Mouse (Mus musculus): ENCODE data around the gene Phb2. TPM values are rescaled to one million over a fixed set of nuclear protein-coding genes. Genes with fewer than 3 reads are reported as not detected.

The Phb2 gene
- polyA plus RNA-seq (2015; fragmentation: Nextera tagmentation; extraction: Ambion mirVana), result 308 and 318 TPM in 2 replicates

DNA sequence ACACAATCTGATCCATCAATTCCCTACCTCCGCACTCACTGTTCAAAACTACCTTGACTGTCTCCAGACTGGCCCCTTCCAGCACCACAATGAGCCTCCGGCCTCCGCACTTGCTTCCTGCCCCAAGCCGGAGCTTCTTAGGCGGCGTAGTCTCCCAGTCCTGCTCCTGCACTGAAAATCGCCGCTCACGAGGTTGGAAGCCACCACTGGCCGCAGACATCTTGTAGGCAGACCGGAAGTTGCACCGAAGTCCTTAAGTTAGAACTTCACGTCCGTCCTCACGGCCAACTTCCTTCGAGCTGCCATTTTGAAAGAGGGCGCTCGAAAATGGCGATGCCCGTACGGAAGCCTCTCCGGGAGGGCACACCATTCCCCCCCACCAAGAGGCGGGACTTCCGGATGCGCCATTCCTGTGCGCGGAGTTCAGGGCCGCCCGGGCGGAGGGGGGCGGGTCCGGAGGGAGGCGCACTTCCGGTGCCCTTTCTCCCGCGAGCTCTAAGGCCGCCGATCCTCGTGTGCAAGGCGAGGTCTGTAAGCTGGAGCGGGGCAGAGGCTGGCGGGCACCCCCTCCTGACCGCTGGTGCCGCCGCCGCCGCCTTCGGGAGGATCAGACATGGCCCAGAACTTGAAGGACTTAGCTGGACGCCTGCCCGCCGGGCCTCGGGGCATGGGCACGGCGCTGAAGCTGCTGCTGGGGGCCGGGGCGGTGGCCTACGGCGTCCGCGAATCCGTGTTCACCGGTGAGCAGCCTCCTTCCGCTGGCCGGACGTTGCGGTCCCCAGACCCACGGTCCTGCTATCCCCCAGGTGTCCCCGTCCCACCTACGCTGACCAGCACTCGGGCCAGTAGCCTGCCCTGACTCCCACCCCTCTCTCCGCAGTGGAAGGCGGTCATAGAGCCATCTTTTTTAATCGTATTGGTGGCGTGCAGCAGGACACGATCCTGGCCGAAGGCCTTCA lies at the start of gene Phb2, which contains the start of gene Emg1:
TSS of gene Phb2 (plus strand) at position 513 of the 959 bp plus-strand sequence.
TSS of gene Emg1 (minus strand) at position 355 of the 959 bp plus-strand sequence.
- H3K4me2 ChIP-seq (ENCODE audit: low read depth, low read length), result peak within 1 kb of the TSS; percentile 97
- H3K27me3 ChIP-seq (ENCODE audit: insufficient read depth, low read length), result no peaks in the 10 kb centered on the region
- peaks cover 38% of the 10 kb centered on the region for H3K36me3 ChIP-seq (replicated peaks; ENCODE audit: insufficient read depth, low read length)
- peak within 1 kb of the TSS; percentile 91 for H3K27ac ChIP-seq (ENCODE audit: low read depth)
- peak within 1 kb of the TSS; percentile 83 for H3K4me3 ChIP-seq (ENCODE audit: low read depth, low read length)
- TF ChIP-seq EP300 (IDR thresholded peaks at IDR 0.05; ENCODE audit: low read depth) (peak; percentile 87), CTCF (IDR thresholded peaks at IDR 0.05; ENCODE audit: low read depth) (peak; percentile 26)
- DNase-seq, result peak; percentile 99
- ATAC-seq, result peak; percentile 98
- no peaks in the 10 kb centered on the region for H3K9me3 ChIP-seq (ENCODE audit: low read length)
- peak within 1 kb of the TSS; percentile 92 for H3K9ac ChIP-seq (replicated peaks)
- WGBS (ENCODE audit: insufficient replicate concordance), result under 1% methylated on average over 73 of the region's 76 CpGs
- peaks cover 39% of the 10 kb centered on the region for H3K4me1 ChIP-seq (ENCODE audit: insufficient read depth)

DNA sequence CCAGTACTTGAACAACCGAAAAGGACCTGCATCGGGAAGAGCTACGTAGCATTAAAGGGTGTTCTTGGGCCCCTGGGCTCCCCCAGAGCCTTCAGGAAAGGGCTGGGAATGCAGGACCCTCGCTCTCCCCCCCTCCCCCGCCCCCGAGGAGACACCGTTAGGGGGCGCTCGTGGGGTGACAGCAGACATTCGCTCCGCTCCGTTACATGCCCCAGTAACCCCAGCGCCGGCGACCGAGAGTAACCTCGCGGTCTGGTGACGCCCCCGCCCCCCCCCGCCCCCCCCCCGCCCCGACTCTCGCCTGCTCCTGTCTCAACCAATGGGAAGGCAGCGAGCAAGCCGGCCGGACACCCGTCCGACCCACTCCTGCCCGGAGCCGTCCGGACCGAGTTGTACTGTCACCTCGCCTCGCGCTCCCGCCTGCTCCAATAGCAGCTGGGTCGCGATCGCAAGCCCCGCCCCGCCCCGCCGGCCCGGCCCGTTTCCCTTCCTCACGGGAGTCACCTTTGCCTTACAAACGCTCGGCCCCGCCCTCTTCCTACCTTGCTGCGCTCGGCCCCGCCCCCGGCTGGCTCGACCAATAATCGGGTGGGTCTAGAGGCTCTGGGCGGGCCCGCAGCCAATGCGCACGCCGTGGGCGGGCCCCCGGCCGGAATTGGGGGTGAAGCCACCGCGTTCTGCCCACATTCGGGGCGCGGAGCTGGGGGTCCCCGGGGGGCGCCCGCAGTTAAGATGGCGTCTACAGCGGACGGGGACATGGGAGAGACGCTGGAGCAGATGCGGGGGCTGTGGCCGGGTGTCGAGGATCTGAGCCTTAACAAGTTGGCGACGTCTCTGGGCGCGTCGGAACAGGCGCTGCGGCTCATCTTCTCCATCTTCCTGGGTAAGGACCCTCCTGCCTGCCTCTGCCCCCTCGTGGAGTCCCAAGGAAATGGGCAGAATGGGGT lies 49.4 kb upstream of the Phb2 start, which contains the start of gene Lpcat3:
TSS of gene Lpcat3 (plus strand) at position 551 of the 947 bp plus-strand sequence.
- WGBS (ENCODE audit: insufficient replicate concordance), result 3% methylated on average over 58 of the region's 87 CpGs
- Histone ChIP-seq H3K36me3 (replicated peaks; ENCODE audit: insufficient read depth, low read length) (peaks cover 11% of the 10 kb centered on the region), H3K4me1 (ENCODE audit: insufficient read depth) (peaks cover 15% of the 10 kb centered on the region), H3K4me3 (ENCODE audit: low read depth, low read length) (peak within 1 kb of the TSS; percentile 78), H3K27ac (ENCODE audit: low read depth) (peak within 1 kb of the TSS; percentile 88), H3K9ac (replicated peaks) (peak within 1 kb of the TSS; percentile 91), H3K4me2 (ENCODE audit: low read depth, low read length) (peak within 1 kb of the TSS; percentile 90), H3K9me3 (ENCODE audit: low read length) (no peaks in the 10 kb centered on the region), H3K27me3 (ENCODE audit: insufficient read depth, low read length) (no peaks in the 10 kb centered on the region)
- DNase-seq (peak; percentile 100), ATAC-seq (peak; percentile 96)
- 0 out of 2 replicates have a peak, but pooled peaks have one; percentile 19 for TF ChIP-seq EP300 (IDR thresholded peaks at IDR 0.05; ENCODE audit: low read depth)
- peak; percentile 80 for TF ChIP-seq CTCF (IDR thresholded peaks at IDR 0.05; ENCODE audit: low read depth)

DNA sequence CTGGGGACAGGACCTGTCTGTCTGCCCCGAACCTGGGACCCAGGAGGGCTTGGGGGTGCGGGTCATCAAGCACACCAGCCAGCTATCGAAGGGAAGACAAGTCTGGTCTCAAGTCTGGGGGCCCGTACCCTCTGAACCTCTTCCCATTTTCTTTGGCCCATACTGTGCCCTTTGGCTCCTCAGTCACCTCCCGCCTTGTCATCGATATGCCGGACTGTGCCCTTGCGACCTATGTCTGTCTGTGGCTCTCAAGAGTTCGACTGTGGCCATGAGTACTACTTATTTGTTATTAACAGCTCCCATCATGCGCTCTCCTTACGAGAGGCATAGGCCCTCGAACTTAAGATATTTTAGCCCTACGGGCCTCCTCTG lies 48.7 kb upstream of the Phb2 start:
- ATAC-seq (peak; percentile 3), DNase-seq (no peak)
- Histone ChIP-seq H3K4me3 (ENCODE audit: low read depth, low read length) (peak overlapping the region; percentile 78), H3K27ac (ENCODE audit: low read depth) (peak overlapping the region; percentile 88), H3K4me1 (ENCODE audit: insufficient read depth) (peaks cover 15% of the 10 kb centered on the region), H3K36me3 (replicated peaks; ENCODE audit: insufficient read depth, low read length) (peaks cover 11% of the 10 kb centered on the region), H3K27me3 (ENCODE audit: insufficient read depth, low read length) (no peaks in the 10 kb centered on the region), H3K9ac (replicated peaks) (peak overlapping the region; percentile 91), H3K9me3 (ENCODE audit: low read length) (no peaks in the 10 kb centered on the region), H3K4me2 (ENCODE audit: low read depth, low read length) (peak overlapping the region; percentile 90)
- no peak for TF ChIP-seq CTCF (IDR thresholded peaks at IDR 0.05; ENCODE audit: low read depth)
- no peak for TF ChIP-seq EP300 (IDR thresholded peaks at IDR 0.05; ENCODE audit: low read depth)
- WGBS (ENCODE audit: insufficient replicate concordance), result 10% methylated on average over 13 of the region's 13 CpGs

DNA sequence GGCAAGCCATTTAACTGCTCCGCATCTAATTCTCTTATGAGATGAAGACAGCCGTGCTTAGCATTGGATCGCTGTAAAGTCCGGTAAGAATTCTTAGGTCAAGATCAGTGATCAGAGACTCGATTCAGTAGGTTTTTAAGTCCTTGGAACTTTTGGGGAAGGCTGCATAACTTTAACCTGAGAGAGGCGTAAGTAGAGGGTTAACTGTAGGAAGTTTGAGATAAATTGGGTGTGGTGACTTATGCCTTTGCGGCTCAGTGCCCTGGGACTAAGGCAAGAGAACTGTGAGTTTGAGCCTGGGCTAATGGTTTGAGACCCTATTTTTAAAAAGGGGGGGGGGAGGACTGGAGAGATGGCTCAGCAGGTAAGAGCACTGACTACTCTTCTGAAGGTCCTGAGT lies 47.9 kb upstream of the Phb2 start:
- Histone ChIP-seq H3K4me3 (ENCODE audit: low read depth, low read length) (peak overlapping the region; percentile 78), H3K9ac (replicated peaks) (peak overlapping the region; percentile 91), H3K36me3 (replicated peaks; ENCODE audit: insufficient read depth, low read length) (peaks cover 12% of the 10 kb centered on the region), H3K27ac (ENCODE audit: low read depth) (peak overlapping the region; percentile 41; the same call in 1 of the 2 replicates), H3K4me2 (ENCODE audit: low read depth, low read length) (peak overlapping the region; percentile 90), H3K9me3 (ENCODE audit: low read length) (no peaks in the 10 kb centered on the region), H3K27me3 (ENCODE audit: insufficient read depth, low read length) (no peaks in the 10 kb centered on the region), H3K4me1 (ENCODE audit: insufficient read depth) (peaks cover 19% of the 10 kb centered on the region)
- no peak for ATAC-seq
- TF ChIP-seq CTCF (IDR thresholded peaks at IDR 0.05; ENCODE audit: low read depth) (no peak), EP300 (IDR thresholded peaks at IDR 0.05; ENCODE audit: low read depth) (no peak)
- no peak for DNase-seq
- WGBS (ENCODE audit: insufficient replicate concordance), result 58% methylated on average over 7 of the region's 7 CpGs

DNA sequence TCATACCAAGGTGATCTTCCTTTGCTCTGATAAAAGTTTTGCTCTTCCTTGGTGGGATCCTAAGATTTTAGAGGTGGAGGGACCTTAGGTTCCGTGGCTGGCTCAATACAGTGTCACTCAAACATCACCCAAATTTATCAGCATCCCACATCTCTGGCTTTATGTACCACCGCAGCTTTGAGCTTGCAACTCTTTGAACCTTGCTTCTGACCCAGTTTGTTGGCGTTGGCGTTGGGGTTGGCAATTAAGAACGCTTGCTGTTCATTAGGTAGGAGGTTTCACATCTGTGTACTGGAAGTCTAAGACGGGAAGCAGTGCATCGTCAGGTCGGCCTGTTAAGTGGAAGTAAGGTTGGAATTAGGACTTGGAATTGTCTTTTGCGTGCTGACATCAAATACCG lies 47.1 kb upstream of the Phb2 start:
- 0 out of 2 replicates have a peak overlapping the region, but pooled peaks have one; percentile 78 for H3K4me3 ChIP-seq (ENCODE audit: low read depth, low read length)
- no peak overlapping the region for H3K9ac ChIP-seq (replicated peaks)
- no peak overlapping the region for H3K27ac ChIP-seq (ENCODE audit: low read depth)
- H3K9me3 ChIP-seq (ENCODE audit: low read length), result no peaks in the 10 kb centered on the region
- DNase-seq (no peak), ATAC-seq (no peak)
- peak overlapping the region; percentile 90 for H3K4me2 ChIP-seq (ENCODE audit: low read depth, low read length)
- no peaks in the 10 kb centered on the region for H3K27me3 ChIP-seq (ENCODE audit: insufficient read depth, low read length)
- peaks cover 15% of the 10 kb centered on the region for H3K36me3 ChIP-seq (replicated peaks; ENCODE audit: insufficient read depth, low read length)
- H3K4me1 ChIP-seq (ENCODE audit: insufficient read depth), result peaks cover 21% of the 10 kb centered on the region
- 84% methylated on average over 10 of the region's 10 CpGs for WGBS (ENCODE audit: insufficient replicate concordance)
- TF ChIP-seq EP300 (IDR thresholded peaks at IDR 0.05; ENCODE audit: low read depth) (no peak), CTCF (IDR thresholded peaks at IDR 0.05; ENCODE audit: low read depth) (no peak)

Data from liver, postnatal 0 days (tissue).